Mouse (Mus musculus) embryonic facial prominence, embryonic 13.5 days (tissue): ENCODE measurements around the gene Gm49630. TPM values are rescaled to one million over a fixed set of nuclear protein-coding genes. Genes with fewer than 3 reads are reported as not detected.
A peak's percentile ranks its signal among the peaks of the same experiment; 100 is the strongest.
"Not testable (repeated sequence)": the region's sequence is repeated elsewhere in the genome, so short reads cannot be mapped to it uniquely, and the experiment has no call there.

Experiments
- ATAC-seq: fragments of 200-750 bp; cut with Nextera tagmentation; 2 replicates; pipeline ENCODE4 v1.8.0; 2017; ENCODE audit warnings: low read depth; ENCODE audit not compliant: insufficient number of reproducible peaks, insufficient read depth, low FRiP score, low TSS enrichment
- H3K27ac ChIP-seq: fragments of 300-500 bp; sonication (generic); 2 replicates; pipeline ENCODE4 v1.5.1; 2015; ENCODE audit warnings: moderate library complexity, mild to moderate bottlenecking, inconsistent platforms
- H3K27me3 ChIP-seq: fragments of 300-500 bp; sonication (generic); 2 replicates; pipeline ENCODE4 v1.6.1; 2015; ENCODE audit warnings: mild to moderate bottlenecking, inconsistent platforms
- H3K36me3 ChIP-seq: fragments of 300-500 bp; sonication (generic); 2 replicates; pipeline ENCODE4 v1.6.1; 2015; ENCODE audit warnings: mild to moderate bottlenecking, inconsistent platforms
- H3K4me1 ChIP-seq: fragments of 300-500 bp; sonication (generic); 2 replicates; pipeline ENCODE4 v1.6.1; 2015; ENCODE audit warnings: inconsistent platforms
- H3K4me2 ChIP-seq: fragments of 300-500 bp; sonication (generic); 2 replicates; pipeline ENCODE4 v1.6.1; 2015; ENCODE audit warnings: moderate library complexity, mild to moderate bottlenecking, inconsistent platforms
- H3K4me3 ChIP-seq: fragments of 300-500 bp; sonication (generic); 2 replicates; pipeline ENCODE4 v1.5.1; 2015; ENCODE audit warnings: mild to moderate bottlenecking, inconsistent platforms
- H3K9ac ChIP-seq: fragments of 300-500 bp; sonication (generic); 2 replicates; pipeline ENCODE4 v1.6.1; 2015; ENCODE audit warnings: mild to moderate bottlenecking, inconsistent platforms
- H3K9me3 ChIP-seq: fragments of 300-500 bp; sonication (generic); 2 replicates; pipeline ENCODE4 v1.6.1; 2016; ENCODE audit warnings: inconsistent platforms
- WGBS: fragments of 180-500 bp; shearing (Covaris S2); methylation state at CpG from one replicate; pipeline ENCODE4 v1.1.7; 2015; ENCODE audit warnings: mixed read lengths; 5-methylcytosine and 5-hydroxymethylcytosine counted together
- polyA plus RNA-seq: library from polyadenylated mRNA; unstranded; fragments of >200 nt; fragmentation: Nextera tagmentation; extraction: Ambion mirVana; gene quantifications from 2 replicates; pipeline ENCODE4 v1.2.1, GENCODE M21; 2015

Gm49630 gene
- polyA plus RNA-seq, 1 experiment from 2014 or later: not detected

- not testable (repeated sequence) for H3K4me2 ChIP-seq, H3K9me3 ChIP-seq, ATAC-seq, H3K4me3 ChIP-seq, H3K36me3 ChIP-seq, H3K27me3 ChIP-seq, H3K27ac ChIP-seq, H3K4me1 ChIP-seq, H3K9ac ChIP-seq
- 83% methylated on average over 9 of the region's 9 CpGs for WGBS
Observed at GRCm38 (mm10) chr17:7360749-7361465, 10.9 kb downstream of the Gm49630 start.

DNA sequence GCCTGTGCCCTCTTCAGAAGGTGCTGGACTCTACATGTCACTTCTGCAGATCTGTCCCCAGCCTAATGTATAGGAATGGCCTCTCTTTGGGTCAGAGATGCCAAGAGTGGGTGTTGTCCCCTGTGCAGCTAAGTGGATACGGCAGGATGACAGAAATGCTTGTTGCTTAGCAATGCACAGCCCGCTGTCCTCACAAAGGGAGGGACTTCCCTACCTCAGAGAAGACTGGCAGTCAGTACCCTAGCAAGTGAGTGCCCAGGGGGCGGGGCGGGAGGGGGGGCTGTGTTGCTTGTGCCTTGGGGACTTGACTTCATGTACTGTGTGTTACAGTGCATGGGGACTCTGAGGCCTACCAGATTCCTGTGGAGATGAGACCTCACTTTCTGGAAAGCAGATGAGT lies 12.0 kb downstream of the Gm49630 start:
- ATAC-seq: 0 out of 2 replicates have a peak, but pooled peaks have one; percentile 15
- not testable (repeated sequence) for H3K27ac ChIP-seq, H3K27me3 ChIP-seq, H3K4me1 ChIP-seq, H3K4me2 ChIP-seq, H3K36me3 ChIP-seq, H3K9ac ChIP-seq, H3K9me3 ChIP-seq, H3K4me3 ChIP-seq
- 86% methylated on average over 4 of the region's 4 CpGs for WGBS

GRCm38 (mm10) chr17:7352596-7352995 lies 19.2 kb downstream of the Gm49630 start, which contains the start of gene Ttll2:
Ttll2 (minus strand) TSS chr17:7352696.
- not testable (repeated sequence) for ATAC-seq, H3K36me3 ChIP-seq, H3K4me1 ChIP-seq, H3K4me3 ChIP-seq, H3K27ac ChIP-seq, H3K9ac ChIP-seq, H3K4me2 ChIP-seq, H3K27me3 ChIP-seq, H3K9me3 ChIP-seq
- 100% methylated on average over 1 of the region's 1 CpGs for WGBS

DNA sequence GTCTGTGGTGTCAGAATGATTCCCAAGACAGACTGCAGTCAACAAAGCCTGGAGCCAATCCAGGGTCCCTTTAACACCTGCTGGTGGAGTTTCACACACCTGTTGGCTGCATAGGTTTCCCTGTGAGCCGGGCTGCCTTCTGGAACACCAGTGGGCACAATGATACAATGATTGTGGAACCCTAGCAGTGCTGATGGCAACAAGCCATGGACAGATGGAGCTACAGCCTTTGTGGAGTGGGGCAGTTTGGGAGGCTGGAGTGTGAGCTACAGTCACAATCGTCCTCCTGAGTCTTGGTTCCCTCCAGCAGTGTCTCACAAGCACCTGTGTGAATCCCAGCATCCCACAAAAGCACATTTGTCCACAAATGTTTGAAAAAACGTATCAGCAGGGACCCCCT lies 23.0 kb downstream of the Gm49630 start:
- not testable (repeated sequence) for H3K27me3 ChIP-seq, H3K9ac ChIP-seq, ATAC-seq, H3K4me1 ChIP-seq, H3K27ac ChIP-seq, H3K9me3 ChIP-seq, H3K4me3 ChIP-seq, H3K4me2 ChIP-seq, H3K36me3 ChIP-seq
- WGBS: 66% methylated on average over 2 of the region's 3 CpGs

GRCm38 (mm10) chr17:7337381-7337780 lies 34.4 kb downstream of the Gm49630 start:
- not testable (repeated sequence) for H3K36me3 ChIP-seq, H3K27ac ChIP-seq, H3K27me3 ChIP-seq, H3K9ac ChIP-seq, H3K4me1 ChIP-seq, ATAC-seq, H3K4me3 ChIP-seq, H3K9me3 ChIP-seq, H3K4me2 ChIP-seq
- WGBS: 68% methylated on average over 8 of the region's 9 CpGs

GRCm38 (mm10) chr17:7332745-7333144 lies 39.0 kb downstream of the Gm49630 start:
- not testable (repeated sequence) for ATAC-seq, H3K27ac ChIP-seq

DNA sequence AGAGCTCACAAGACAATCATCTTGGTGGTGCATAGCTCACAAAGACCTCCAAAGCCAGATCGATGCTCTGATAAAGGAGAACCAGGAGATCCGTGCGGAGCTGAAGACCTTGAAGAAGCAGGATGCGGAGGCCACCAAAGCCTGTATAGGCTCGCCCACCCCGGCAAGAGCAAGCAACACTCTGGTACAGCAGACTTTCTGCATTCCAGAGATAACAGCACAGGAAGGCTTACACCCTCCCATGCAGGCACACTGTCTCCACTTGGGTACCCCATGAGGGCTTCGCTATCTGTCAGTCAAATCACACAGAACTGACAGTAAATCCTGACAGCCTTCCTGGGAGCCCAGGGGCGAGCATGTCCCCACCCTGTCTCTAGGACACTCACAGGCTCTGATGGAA lies 45.4 kb downstream of the Gm49630 start:
- not testable (repeated sequence) for H3K9ac ChIP-seq, H3K36me3 ChIP-seq, H3K27me3 ChIP-seq, H3K4me1 ChIP-seq, H3K4me3 ChIP-seq, H3K27ac ChIP-seq, H3K9me3 ChIP-seq, H3K4me2 ChIP-seq
- 54% methylated on average over 5 of the region's 8 CpGs for WGBS
- peak; percentile 56; the same call in 1 of the 2 replicates for ATAC-seq

More at GRCm38 (mm10) chr17:7332745-7333144, 39.0 kb downstream of the Gm49630 start:
- H3K4me3 ChIP-seq, H3K4me2 ChIP-seq, H3K9ac ChIP-seq, H3K4me1 ChIP-seq, H3K36me3 ChIP-seq, H3K27me3 ChIP-seq, H3K9me3 ChIP-seq: not testable (repeated sequence)
- 85% methylated on average over 3 of the region's 5 CpGs for WGBS

DNA sequence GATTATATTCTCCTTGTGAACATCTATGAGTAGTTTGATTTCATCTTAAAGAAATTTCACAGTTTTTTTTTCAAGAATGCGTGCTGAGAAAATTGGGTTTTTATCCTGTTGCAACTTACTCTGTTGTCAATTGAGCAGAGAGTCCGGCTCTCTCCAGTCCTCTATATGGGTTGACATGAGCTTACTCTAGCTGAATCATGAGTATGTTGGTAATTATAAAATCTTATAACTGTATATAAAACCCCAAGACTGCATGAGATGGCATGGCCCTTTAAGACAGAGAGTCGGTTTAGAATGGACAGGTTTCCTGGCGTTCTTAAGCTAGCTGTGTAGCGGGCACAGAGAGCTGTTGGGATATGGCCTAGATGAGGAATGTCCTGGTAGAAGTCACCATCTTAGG lies 47.4 kb downstream of the Gm49630 start, which contains the start of gene Tcp10a:
Gene Tcp10a, plus strand, starts transcription at position 301 of the 400 bp plus-strand sequence.
- not testable (repeated sequence) for ATAC-seq, H3K36me3 ChIP-seq
- 94% methylated on average over 5 of the region's 5 CpGs for WGBS

GRCm38 (mm10) chr17:7319789-7320188 lies 52.0 kb downstream of the Gm49630 start:
- not testable (repeated sequence) for ATAC-seq, H3K4me2 ChIP-seq, H3K9me3 ChIP-seq, H3K4me3 ChIP-seq, H3K4me1 ChIP-seq, H3K27ac ChIP-seq, H3K9ac ChIP-seq, H3K36me3 ChIP-seq, H3K27me3 ChIP-seq
- WGBS: 77% methylated on average over 6 of the region's 6 CpGs

More for the DNA sequence above, 47.4 kb downstream of the Gm49630 start, which contains the start of gene Tcp10a:
- H3K27ac ChIP-seq, H3K4me3 ChIP-seq, H3K9ac ChIP-seq, H3K27me3 ChIP-seq, H3K4me2 ChIP-seq, H3K4me1 ChIP-seq, H3K9me3 ChIP-seq: not testable (repeated sequence)

GRCm38 (mm10) chr17:7315693-7316382 lies 55.9 kb downstream of the Gm49630 start:
- not testable (repeated sequence) for H3K9me3 ChIP-seq, H3K36me3 ChIP-seq, H3K4me1 ChIP-seq, H3K27me3 ChIP-seq, ATAC-seq, H3K4me3 ChIP-seq, H3K27ac ChIP-seq, H3K9ac ChIP-seq, H3K4me2 ChIP-seq
- 86% methylated on average over 7 of the region's 8 CpGs for WGBS

DNA sequence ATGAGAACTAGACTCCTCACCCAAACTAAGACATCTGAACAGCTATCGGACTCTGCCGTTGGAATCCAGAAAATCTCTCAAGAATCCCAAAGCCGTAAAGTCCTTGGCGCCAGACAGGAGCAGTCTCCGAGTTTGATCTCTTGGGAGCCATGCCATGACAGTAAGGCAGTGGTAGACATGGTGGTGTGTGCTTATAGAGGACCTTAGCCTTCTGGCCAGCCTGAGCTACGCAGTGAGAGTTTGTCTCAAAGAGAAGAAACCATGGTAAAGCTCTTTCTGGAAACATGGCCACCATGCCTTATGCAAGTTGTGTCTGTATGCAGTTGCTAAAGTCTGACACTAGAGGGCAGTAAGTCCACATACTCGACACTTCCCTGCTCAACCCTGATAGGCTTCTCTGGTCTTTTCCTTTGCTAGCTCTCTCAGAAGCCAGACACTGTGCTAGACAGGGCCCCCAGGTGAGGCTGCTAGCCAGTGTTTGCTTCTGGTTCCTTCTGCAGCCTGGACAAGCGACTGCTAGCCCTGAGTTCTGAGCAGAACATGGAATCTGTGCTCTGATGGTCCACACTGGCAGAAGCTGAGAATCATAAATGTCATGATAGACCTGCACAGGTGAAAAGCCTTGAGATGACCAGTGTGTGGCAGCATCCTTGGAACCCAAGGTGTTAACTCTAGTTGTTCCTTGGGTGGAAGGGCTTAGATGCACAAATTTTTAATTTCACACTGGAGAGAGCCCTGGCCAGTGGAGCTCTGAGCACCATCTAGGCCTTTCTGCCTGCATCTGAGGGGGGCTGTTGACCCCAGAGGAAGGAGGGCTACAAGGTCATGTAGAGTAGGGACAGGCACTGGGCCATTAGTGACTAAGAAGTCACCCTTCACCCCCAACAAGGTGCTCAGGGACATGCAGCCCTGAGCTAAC lies 65.2 kb downstream of the Gm49630 start:
- H3K27ac ChIP-seq, H3K9me3 ChIP-seq, H3K4me2 ChIP-seq, H3K9ac ChIP-seq, H3K4me1 ChIP-seq, H3K4me3 ChIP-seq, H3K36me3 ChIP-seq, H3K27me3 ChIP-seq: not testable (repeated sequence)
- peak; percentile 59; the same call in 1 of the 2 replicates for ATAC-seq
- 57% methylated on average over 8 of the region's 8 CpGs for WGBS
